Mouse (Mus musculus): ENCODE measurements around the gene Rora.

- no peak for TF ChIP-seq POLR2A (IDR thresholded peaks at IDR 0.05; ENCODE audit: control insufficient read depth, extremely low read depth, insufficient read depth, low read length, poor library complexity)
- TF ChIP-seq CTCF (IDR thresholded peaks at IDR 0.05; ENCODE audit: borderline replicate concordance, control insufficient read depth, extremely low read depth, insufficient read depth, low read length, poor library complexity), result no peak
These were observed 474.7 kb downstream of the Rora start for GRCm38 (mm10) chr9:69128335-69128734.

All from thymus, adult 2 months (tissue).